Mouse (Mus musculus): ENCODE data around the gene Adam15. TPM values are rescaled to one million over a fixed set of nuclear protein-coding genes. Genes with fewer than 3 reads are reported as not detected.

Gene Adam15
- 9.5 and 9.6 TPM in 2 replicates for polyA plus RNA-seq (2015; fragmentation: Nextera tagmentation; extraction: Ambion mirVana)

- Histone ChIP-seq H3K36me3 (no peaks in the 10 kb centered on the region), H3K27me3 (peaks cover 72% of the 10 kb centered on the region), H3K27ac (no peak within 1 kb of the TSS), H3K4me3 (replicated peaks) (peak within 1 kb of the TSS; percentile 61), H3K4me2 (peak within 1 kb of the TSS; percentile 81), H3K9ac (peak within 1 kb of the TSS; percentile 45; the same call in 1 of the 2 replicates), H3K4me1 (replicated peaks) (peaks cover 30% of the 10 kb centered on the region), H3K9me3 (replicated peaks) (no peaks in the 10 kb centered on the region)
- WGBS (ENCODE audit: insufficient replicate concordance), result under 1% methylated on average over 59 of the region's 59 CpGs
- ATAC-seq (ENCODE audit: low read depth), result peak; percentile 79
- DNase-seq, result peak; percentile 74
Observed at GRCm38 (mm10) chr3:89349869-89350501, at the start of gene Adam15. Gene Adam15, minus strand, starts transcription at chr3:89349996.

DNA sequence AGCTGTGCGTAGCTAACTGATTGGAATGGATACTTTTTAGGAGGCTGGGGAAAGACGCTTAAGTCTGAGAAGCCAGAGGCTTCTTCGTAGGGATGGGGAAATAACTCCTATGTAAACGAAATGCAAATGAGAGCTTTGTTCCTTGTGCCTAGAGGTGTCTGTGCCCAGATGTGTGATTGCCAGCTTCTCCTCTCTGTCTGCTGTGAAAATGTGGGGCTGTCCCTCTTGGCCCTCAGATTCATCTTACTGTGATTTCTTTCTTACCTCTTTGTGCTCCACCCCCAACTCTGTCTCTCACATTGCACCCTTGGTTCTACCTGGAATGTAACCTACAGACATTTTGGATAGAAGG, 46.8 kb upstream of the Adam15 start:
- peak overlapping the region; percentile 65 for H3K4me3 ChIP-seq (replicated peaks)
- DNase-seq, result no peak
- H3K9me3 ChIP-seq (replicated peaks), result no peaks in the 10 kb centered on the region
- no peak for ATAC-seq (ENCODE audit: low read depth)
- peak overlapping the region; percentile 78; the same call in 1 of the 2 replicates for H3K9ac ChIP-seq
- under 1% methylated on average over 4 of the region's 4 CpGs for WGBS (ENCODE audit: insufficient replicate concordance)
- H3K27ac ChIP-seq, result no peak overlapping the region
- peaks cover 20% of the 10 kb centered on the region for H3K27me3 ChIP-seq
- H3K36me3 ChIP-seq, result peaks cover 10% of the 10 kb centered on the region; the same call in 1 of the 2 replicates
- H3K4me1 ChIP-seq (replicated peaks), result peaks cover 50% of the 10 kb centered on the region
- peak overlapping the region; percentile 94 for H3K4me2 ChIP-seq

- peak; percentile 58 for DNase-seq
- no peak for ATAC-seq (ENCODE audit: low read depth)
- peak overlapping the region; percentile 78 for H3K9ac ChIP-seq
- peaks cover 56% of the 10 kb centered on the region for H3K4me1 ChIP-seq (replicated peaks)
- H3K27me3 ChIP-seq, result peaks cover 26% of the 10 kb centered on the region
- under 1% methylated on average over 43 of the region's 44 CpGs for WGBS (ENCODE audit: insufficient replicate concordance)
- 0 out of 2 replicates have a peak, but pooled peaks cover 5% of the 10 kb centered on the region for H3K36me3 ChIP-seq
- peak overlapping the region; percentile 94 for H3K4me2 ChIP-seq
- peak overlapping the region; percentile 39; the same call in 1 of the 2 replicates for H3K27ac ChIP-seq
- peak overlapping the region; percentile 65 for H3K4me3 ChIP-seq (replicated peaks)
- no peaks in the 10 kb centered on the region for H3K9me3 ChIP-seq (replicated peaks)
Observed at GRCm38 (mm10) chr3:89395806-89396653, 46.2 kb upstream of the Adam15 start.

DNA sequence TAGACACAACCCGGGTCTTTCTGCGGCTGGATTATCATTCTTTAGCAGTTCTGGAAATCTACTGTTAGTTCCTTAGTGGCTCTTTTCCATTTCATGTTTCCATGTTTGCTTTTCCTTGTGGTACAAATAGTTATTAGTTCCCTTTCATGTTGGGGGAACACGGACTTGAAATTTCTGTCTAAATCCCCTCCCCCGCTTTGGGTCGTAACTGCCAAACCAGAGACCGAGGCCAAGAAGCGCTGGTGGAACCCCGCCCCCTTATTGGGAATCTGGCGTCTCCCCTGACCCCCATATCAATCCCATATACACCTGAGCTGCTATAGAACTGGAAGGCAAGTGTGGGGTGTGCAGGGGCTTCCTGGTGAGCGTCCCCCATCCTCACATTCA, 45.6 kb upstream of the Adam15 start:
- no peaks in the 10 kb centered on the region for H3K9me3 ChIP-seq (replicated peaks)
- H3K36me3 ChIP-seq, result 0 out of 2 replicates have a peak, but pooled peaks cover 5% of the 10 kb centered on the region
- DNase-seq, result no peak
- 2% methylated on average over 10 of the region's 10 CpGs for WGBS (ENCODE audit: insufficient replicate concordance)
- H3K27me3 ChIP-seq, result peaks cover 31% of the 10 kb centered on the region
- no peak for ATAC-seq (ENCODE audit: low read depth)
- H3K9ac ChIP-seq, result peak overlapping the region; percentile 78
- peak overlapping the region; percentile 83; the same call in 1 of the 2 replicates for H3K27ac ChIP-seq
- H3K4me2 ChIP-seq, result peak overlapping the region; percentile 94
- peak overlapping the region; percentile 65 for H3K4me3 ChIP-seq (replicated peaks)
- peaks cover 63% of the 10 kb centered on the region for H3K4me1 ChIP-seq (replicated peaks)

- WGBS (ENCODE audit: insufficient replicate concordance), result 0% methylated on average over 12 of the region's 12 CpGs
- Histone ChIP-seq H3K36me3 (0 out of 2 replicates have a peak, but pooled peaks cover 4% of the 10 kb centered on the region), H3K4me2 (peak overlapping the region; percentile 94), H3K9me3 (replicated peaks) (no peaks in the 10 kb centered on the region), H3K27me3 (peaks cover 31% of the 10 kb centered on the region), H3K27ac (peak overlapping the region; percentile 83), H3K9ac (peak overlapping the region; percentile 78), H3K4me1 (replicated peaks) (peaks cover 68% of the 10 kb centered on the region), H3K4me3 (replicated peaks) (peak overlapping the region; percentile 65)
- peak; percentile 18 for ATAC-seq (ENCODE audit: low read depth)
- DNase-seq, result peak; percentile 72
Observed at GRCm38 (mm10) chr3:89394894-89395256, 45.1 kb upstream of the Adam15 start.

GRCm38 (mm10) chr3:89394006-89394893, 44.5 kb upstream of the Adam15 start, which contains the start of gene Zbtb7b:
Gene Zbtb7b, minus strand, starts transcription at chr3:89394776.
- peak within 1 kb of the TSS; percentile 78 for H3K9ac ChIP-seq
- H3K4me2 ChIP-seq, result peak within 1 kb of the TSS; percentile 94
- under 1% methylated on average over 40 of the region's 42 CpGs for WGBS (ENCODE audit: insufficient replicate concordance)
- H3K27ac ChIP-seq, result peak within 1 kb of the TSS; percentile 83
- ATAC-seq (ENCODE audit: low read depth) (peak; percentile 47), DNase-seq (peak; percentile 63)
- no peaks in the 10 kb centered on the region for H3K36me3 ChIP-seq
- peaks cover 74% of the 10 kb centered on the region for H3K4me1 ChIP-seq (replicated peaks)
- H3K4me3 ChIP-seq (replicated peaks), result peak within 1 kb of the TSS; percentile 65
- no peaks in the 10 kb centered on the region for H3K9me3 ChIP-seq (replicated peaks)
- H3K27me3 ChIP-seq, result peaks cover 31% of the 10 kb centered on the region

- no peaks in the 10 kb centered on the region for H3K9me3 ChIP-seq (replicated peaks)
- ATAC-seq (ENCODE audit: low read depth), result peak; percentile 91
- 0% methylated on average over 15 of the region's 15 CpGs for WGBS (ENCODE audit: insufficient replicate concordance)
- H3K27me3 ChIP-seq, result peaks cover 31% of the 10 kb centered on the region
- peak overlapping the region; percentile 83 for H3K27ac ChIP-seq
- H3K4me3 ChIP-seq (replicated peaks), result peak overlapping the region; percentile 65
- H3K4me1 ChIP-seq (replicated peaks), result peaks cover 78% of the 10 kb centered on the region
- peak; percentile 98 for DNase-seq
- H3K4me2 ChIP-seq, result peak overlapping the region; percentile 94
- peak overlapping the region; percentile 78 for H3K9ac ChIP-seq
- no peaks in the 10 kb centered on the region for H3K36me3 ChIP-seq
Observed at GRCm38 (mm10) chr3:89393605-89394004, 43.8 kb upstream of the Adam15 start.

DNA sequence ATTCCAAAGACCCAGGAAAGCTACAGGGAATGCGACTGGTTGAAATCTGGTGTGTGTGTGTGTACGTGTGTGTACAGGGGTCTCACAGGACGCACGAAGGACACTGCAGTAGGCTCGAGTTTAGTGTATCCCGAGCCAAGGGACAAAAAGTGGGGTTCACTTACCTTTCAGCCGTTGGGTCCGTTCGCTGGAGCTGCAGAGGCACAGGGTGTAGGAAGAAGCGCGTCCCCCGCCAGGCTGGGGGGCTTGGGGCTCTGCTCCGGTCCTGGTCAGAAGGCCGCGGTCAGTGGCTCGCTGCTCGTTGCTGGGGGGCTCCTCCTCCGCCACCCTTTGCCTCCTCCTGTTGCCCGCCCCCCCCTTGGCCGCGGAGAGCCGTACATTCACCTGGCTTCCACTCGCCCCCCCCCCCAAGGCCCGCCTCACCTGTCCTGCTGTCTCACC, 43.1 kb upstream of the Adam15 start:
- no peak for DNase-seq
- H3K4me1 ChIP-seq (replicated peaks), result peaks cover 86% of the 10 kb centered on the region

DNA sequence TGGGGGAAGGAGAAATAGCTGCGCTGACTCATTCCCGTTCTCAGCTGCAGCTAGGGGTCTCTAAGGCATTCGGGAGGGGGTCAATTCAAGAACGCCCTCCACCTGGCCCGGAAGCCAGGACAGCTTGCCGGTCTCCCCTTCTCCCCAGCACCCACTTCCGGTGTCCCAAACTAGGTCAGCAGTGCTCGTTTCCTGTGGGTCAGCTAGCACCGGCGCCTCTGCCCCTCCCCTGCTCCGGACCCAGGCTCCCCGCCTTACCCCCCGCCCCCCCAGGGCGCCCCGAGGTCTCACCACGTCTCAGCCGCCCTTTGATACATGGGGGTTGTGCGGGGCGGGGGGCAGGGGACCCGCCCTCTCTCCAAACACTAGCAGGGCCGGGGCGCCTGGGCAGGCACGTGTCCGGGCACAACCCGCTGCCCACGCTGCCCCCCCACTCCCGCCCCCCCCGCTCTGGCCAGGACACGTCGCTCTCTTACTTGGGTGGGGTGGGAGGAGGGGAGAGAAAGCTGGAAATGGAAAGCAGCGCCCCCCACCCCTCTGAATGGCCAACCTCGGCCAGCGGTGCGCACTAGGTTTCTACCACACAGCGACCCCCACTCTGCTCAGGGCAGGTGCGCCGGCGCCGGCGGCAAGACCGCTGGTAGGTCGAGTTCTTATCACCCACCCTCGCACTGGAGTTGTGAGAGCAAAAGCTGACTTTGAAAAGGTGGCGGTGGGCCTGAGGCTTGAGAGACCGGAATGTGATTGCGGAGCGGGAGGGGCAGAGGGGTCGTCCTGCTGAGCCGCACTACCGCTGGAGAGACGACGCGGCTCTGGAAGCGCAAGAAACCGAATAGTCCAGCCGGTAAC, 42.1 kb upstream of the Adam15 start:
- H3K9ac ChIP-seq, result peak overlapping the region; percentile 68
- H3K36me3 ChIP-seq, result no peaks in the 10 kb centered on the region
- H3K4me2 ChIP-seq, result peak overlapping the region; percentile 94
- no peak for DNase-seq
- H3K4me1 ChIP-seq (replicated peaks), result peaks cover 94% of the 10 kb centered on the region
- no peak for ATAC-seq (ENCODE audit: low read depth)
- no peaks in the 10 kb centered on the region for H3K9me3 ChIP-seq (replicated peaks)
- peak overlapping the region; percentile 65 for H3K4me3 ChIP-seq (replicated peaks)
- H3K27me3 ChIP-seq, result peaks cover 31% of the 10 kb centered on the region
- peak overlapping the region; percentile 69 for H3K27ac ChIP-seq
- WGBS (ENCODE audit: insufficient replicate concordance), result 2% methylated on average over 52 of the region's 56 CpGs

More for the DNA sequence above, 43.1 kb upstream of the Adam15 start:
- no peak for ATAC-seq (ENCODE audit: low read depth)
- peak overlapping the region; percentile 65 for H3K4me3 ChIP-seq (replicated peaks)
- H3K9ac ChIP-seq, result peak overlapping the region; percentile 68
- peak overlapping the region; percentile 69 for H3K27ac ChIP-seq
- under 1% methylated on average over 18 of the region's 24 CpGs for WGBS (ENCODE audit: insufficient replicate concordance)
- no peaks in the 10 kb centered on the region for H3K36me3 ChIP-seq
- no peaks in the 10 kb centered on the region for H3K9me3 ChIP-seq (replicated peaks)
- H3K4me2 ChIP-seq, result peak overlapping the region; percentile 94
- peaks cover 31% of the 10 kb centered on the region for H3K27me3 ChIP-seq
